Mouse (Mus musculus) ES-Bruce4 (cell line): ENCODE results near the gene Cacng3.

Experiments used
- CTCF ChIP-seq: IDR thresholded peaks from one replicate; pipeline ENCODE4 v1.8.1; 2011; ENCODE audit warnings: low read depth, low read length
- EP300 ChIP-seq: IDR thresholded peaks from 2 replicates; pipeline ENCODE4 v1.6.1; 2011; ENCODE audit warnings: low read depth, low read length; ENCODE audit not compliant: insufficient read depth
- POLR2A ChIP-seq: IDR thresholded peaks from one replicate; pipeline ENCODE4 v1.8.1; 2011; ENCODE audit warnings: low read length; ENCODE audit not compliant: insufficient read depth

GRCm38 (mm10) chr7:122728846-122729245 is 58.6 kb downstream of the Cacng3 start:
- TF ChIP-seq CTCF, result no peak
- no peak for TF ChIP-seq POLR2A
- TF ChIP-seq EP300, result no peak
